Mouse (Mus musculus): ENCODE measurements around the gene Senp2. TPM values are rescaled to one million over a fixed set of nuclear protein-coding genes. Genes with fewer than 3 reads are reported as not detected.

The Senp2 gene
- 7.1 and 8.2 TPM in 2 replicates for polyA plus RNA-seq (2012; rRNA removed)

DNA sequence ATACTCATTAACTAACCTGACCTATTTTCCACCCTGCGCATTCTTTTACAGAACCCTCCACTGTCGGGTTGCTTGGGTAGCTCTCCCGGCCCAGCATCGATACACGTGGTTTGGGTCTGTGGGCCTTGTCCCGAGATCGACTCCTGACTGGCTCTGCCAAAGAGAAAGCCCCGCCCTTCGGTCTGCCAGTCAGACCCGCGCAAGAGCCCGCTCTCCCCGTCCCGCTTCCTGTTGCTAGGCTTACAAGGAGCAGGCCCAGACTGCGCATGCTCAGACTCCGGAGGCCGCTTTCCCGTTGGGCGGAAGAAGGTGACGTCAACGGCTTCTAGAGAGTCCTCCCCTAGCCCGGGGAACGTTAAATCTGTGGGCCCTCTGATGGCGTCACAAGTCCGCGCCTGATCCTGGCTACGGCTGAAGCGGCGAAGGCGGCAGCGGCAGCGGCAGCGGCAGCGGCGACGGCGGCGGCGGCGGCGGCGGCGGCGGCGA, at the start of gene Senp2:
Gene Senp2 (plus strand): TSS at position 386 of the 486 bp plus-strand sequence.
- under 1% methylated on average over 45 of the region's 45 CpGs for WGBS

DNA sequence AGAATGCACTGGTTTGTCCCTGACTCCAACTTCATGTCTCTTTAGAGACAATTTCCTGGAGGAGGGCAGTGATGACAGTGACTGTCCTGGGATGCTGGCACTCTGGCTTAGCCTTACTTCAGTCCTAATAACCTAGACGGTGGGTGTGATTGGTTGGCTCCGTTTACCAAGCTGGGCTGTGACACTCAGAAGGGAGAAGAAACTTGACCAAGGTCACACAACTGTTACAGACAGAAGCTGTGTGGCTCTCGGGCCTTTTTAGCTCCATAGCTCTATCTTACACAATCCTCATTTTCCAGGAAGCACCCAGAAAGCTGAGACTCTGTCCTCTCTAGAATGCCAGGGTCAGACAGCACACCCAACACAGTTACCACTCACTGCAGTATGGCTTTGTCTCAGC, 43.7 kb upstream of the Senp2 start:
- WGBS = 72% methylated on average over 3 of the region's 3 CpGs
- DNase-seq = no peak
- TF ChIP-seq CTCF (conservative IDR thresholded peaks at IDR 0.05; ENCODE audit: insufficient read depth, insufficient read length, low read depth, low read length) (no peak), POLR2A (IDR thresholded peaks at IDR 0.05; ENCODE audit: low read depth, low read length) (no peak)

More for the DNA sequence above, at the start of gene Senp2:
- no peaks in the 10 kb centered on the region for H3K36me3 ChIP-seq (ENCODE audit: control insufficient read depth, insufficient read depth, low read length)
- H3K27me3 ChIP-seq (replicated peaks; ENCODE audit: control insufficient read depth, insufficient read depth, low read length) = no peaks in the 10 kb centered on the region
- TF ChIP-seq POLR2A (IDR thresholded peaks at IDR 0.05; ENCODE audit: low read depth, low read length) = peak; percentile 17
- TF ChIP-seq CTCF (conservative IDR thresholded peaks at IDR 0.05; ENCODE audit: insufficient read depth, insufficient read length, low read depth, low read length) = no peak
- H3K27ac ChIP-seq (ENCODE audit: insufficient read depth, low read depth, low read length) = 0 out of 2 replicates have a peak within 1 kb of the TSS, but pooled peaks have one; percentile 60
- peaks cover 4% of the 10 kb centered on the region; the same call in 1 of the 2 replicates for H3K4me1 ChIP-seq (ENCODE audit: control insufficient read depth, insufficient read depth, low read length)
- H3K4me3 ChIP-seq (ENCODE audit: insufficient read depth, low read depth, low read length) = peak within 1 kb of the TSS; percentile 99
- peak; percentile 100 for DNase-seq

DNA sequence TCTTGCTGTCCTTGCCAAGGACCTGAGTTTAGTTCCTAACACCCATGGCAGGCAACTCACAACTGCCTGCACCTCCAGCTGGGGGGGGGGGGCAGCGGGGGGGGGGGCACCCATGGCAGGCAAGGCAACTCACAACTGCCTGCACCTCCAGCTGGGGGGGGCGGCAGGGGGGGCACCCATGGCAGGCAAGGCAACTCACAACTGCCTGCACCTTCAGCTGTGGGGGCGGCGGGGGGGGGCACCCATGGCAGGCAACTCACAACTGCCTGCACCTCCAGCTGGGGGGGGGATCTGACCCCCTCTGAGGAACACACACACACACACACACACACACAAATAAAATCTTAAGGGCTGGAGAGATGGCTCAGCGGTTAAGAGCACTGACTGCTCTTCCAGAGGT, 39.4 kb upstream of the Senp2 start:
- no peaks in the 10 kb centered on the region for H3K4me1 ChIP-seq (ENCODE audit: control insufficient read depth, insufficient read depth, low read length)
- no peak for DNase-seq
- WGBS = 72% methylated on average over 5 of the region's 5 CpGs
- H3K27me3 ChIP-seq (replicated peaks; ENCODE audit: control insufficient read depth, insufficient read depth, low read length) = no peaks in the 10 kb centered on the region
- no peak overlapping the region for H3K4me3 ChIP-seq (ENCODE audit: insufficient read depth, low read depth, low read length)
- no peak overlapping the region for H3K27ac ChIP-seq (ENCODE audit: insufficient read depth, low read depth, low read length)
- H3K36me3 ChIP-seq (ENCODE audit: control insufficient read depth, insufficient read depth, low read length) = no peaks in the 10 kb centered on the region
- TF ChIP-seq CTCF (conservative IDR thresholded peaks at IDR 0.05; ENCODE audit: insufficient read depth, insufficient read length, low read depth, low read length) (no peak), POLR2A (IDR thresholded peaks at IDR 0.05; ENCODE audit: low read depth, low read length) (no peak)

More for the DNA sequence above, 43.7 kb upstream of the Senp2 start:
- Histone ChIP-seq H3K27ac (ENCODE audit: insufficient read depth, low read depth, low read length) (no peak overlapping the region), H3K4me1 (ENCODE audit: control insufficient read depth, insufficient read depth, low read length) (no peaks in the 10 kb centered on the region), H3K4me3 (ENCODE audit: insufficient read depth, low read depth, low read length) (no peak overlapping the region), H3K36me3 (ENCODE audit: control insufficient read depth, insufficient read depth, low read length) (no peaks in the 10 kb centered on the region), H3K27me3 (replicated peaks; ENCODE audit: control insufficient read depth, insufficient read depth, low read length) (no peaks in the 10 kb centered on the region)

DNA sequence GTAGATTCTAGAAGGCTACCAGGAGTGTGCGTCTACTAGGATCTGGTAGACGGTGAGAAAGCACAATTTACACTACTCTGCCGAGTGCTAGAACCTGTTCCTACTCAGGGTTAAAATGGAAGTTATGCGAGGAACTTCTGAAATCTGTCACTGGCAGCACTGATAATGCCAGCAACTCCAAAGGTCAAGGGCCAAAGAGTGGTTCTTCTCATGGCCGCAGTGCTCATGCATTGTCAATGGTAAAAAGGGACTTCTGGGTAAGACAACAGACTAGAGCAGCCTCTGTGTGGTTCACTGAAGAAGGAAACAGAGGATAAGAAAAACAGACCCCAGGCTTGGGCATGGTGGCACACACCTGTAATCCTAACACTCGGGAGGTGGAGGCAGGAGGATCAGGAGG, 38.7 kb upstream of the Senp2 start:
- WGBS = 83% methylated on average over 6 of the region's 6 CpGs
- no peak for DNase-seq
- no peaks in the 10 kb centered on the region for H3K36me3 ChIP-seq (ENCODE audit: control insufficient read depth, insufficient read depth, low read length)
- no peak overlapping the region for H3K4me3 ChIP-seq (ENCODE audit: insufficient read depth, low read depth, low read length)
- H3K27me3 ChIP-seq (replicated peaks; ENCODE audit: control insufficient read depth, insufficient read depth, low read length) = no peaks in the 10 kb centered on the region
- H3K4me1 ChIP-seq (ENCODE audit: control insufficient read depth, insufficient read depth, low read length) = no peaks in the 10 kb centered on the region
- TF ChIP-seq POLR2A (IDR thresholded peaks at IDR 0.05; ENCODE audit: low read depth, low read length) (no peak), CTCF (conservative IDR thresholded peaks at IDR 0.05; ENCODE audit: insufficient read depth, insufficient read length, low read depth, low read length) (no peak)
- no peak overlapping the region for H3K27ac ChIP-seq (ENCODE audit: insufficient read depth, low read depth, low read length)

DNA sequence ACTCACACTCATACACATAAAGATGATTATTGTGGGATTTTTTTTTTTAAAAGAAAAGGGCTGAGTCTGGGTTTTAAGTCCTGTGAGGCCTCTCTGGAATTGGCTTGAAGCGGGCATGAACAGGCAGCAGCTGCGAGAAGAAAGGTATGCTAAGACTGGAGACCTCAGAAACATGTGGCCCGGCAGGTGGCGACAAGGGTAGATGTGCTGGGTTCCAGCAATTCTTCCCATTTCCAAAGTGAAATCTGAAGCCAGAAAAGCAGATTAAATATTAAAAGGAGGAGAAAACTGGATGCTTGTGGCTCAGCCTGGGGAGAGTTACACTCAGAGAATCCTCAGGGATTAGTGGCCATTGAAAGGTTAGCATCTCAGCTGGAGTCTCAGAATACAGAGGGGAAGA, 37.8 kb upstream of the Senp2 start:
- Histone ChIP-seq H3K4me3 (ENCODE audit: insufficient read depth, low read depth, low read length) (no peak overlapping the region), H3K4me1 (ENCODE audit: control insufficient read depth, insufficient read depth, low read length) (no peaks in the 10 kb centered on the region), H3K36me3 (ENCODE audit: control insufficient read depth, insufficient read depth, low read length) (no peaks in the 10 kb centered on the region), H3K27ac (ENCODE audit: insufficient read depth, low read depth, low read length) (no peak overlapping the region), H3K27me3 (replicated peaks; ENCODE audit: control insufficient read depth, insufficient read depth, low read length) (no peaks in the 10 kb centered on the region)
- WGBS = 71% methylated on average over 4 of the region's 4 CpGs
- no peak for DNase-seq
- no peak for TF ChIP-seq CTCF (conservative IDR thresholded peaks at IDR 0.05; ENCODE audit: insufficient read depth, insufficient read length, low read depth, low read length)
- no peak for TF ChIP-seq POLR2A (IDR thresholded peaks at IDR 0.05; ENCODE audit: low read depth, low read length)

DNA sequence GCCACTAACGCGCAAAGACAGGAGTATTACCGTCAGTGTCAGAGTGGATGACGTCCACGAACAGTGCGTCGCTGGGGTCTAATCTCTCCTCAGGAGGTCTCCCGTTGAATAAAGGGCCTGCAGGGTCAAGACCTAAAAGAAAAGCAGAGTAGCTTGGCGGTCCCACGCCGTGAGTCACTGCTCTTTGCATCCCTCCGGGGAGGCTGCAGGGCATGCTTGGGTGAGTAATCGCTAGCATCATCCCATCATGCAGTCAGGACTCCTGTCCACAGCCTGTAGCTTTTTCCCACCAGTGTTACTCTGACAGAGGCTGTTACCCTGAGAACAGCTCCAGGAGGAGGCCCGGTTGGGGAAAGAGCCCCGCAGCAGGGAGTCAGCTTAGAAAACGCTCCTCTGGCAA, 33.1 kb upstream of the Senp2 start:
- no peaks in the 10 kb centered on the region for H3K36me3 ChIP-seq (ENCODE audit: control insufficient read depth, insufficient read depth, low read length)
- no peak overlapping the region for H3K4me3 ChIP-seq (ENCODE audit: insufficient read depth, low read depth, low read length)
- 8% methylated on average over 16 of the region's 16 CpGs for WGBS
- H3K27me3 ChIP-seq (replicated peaks; ENCODE audit: control insufficient read depth, insufficient read depth, low read length) = no peaks in the 10 kb centered on the region
- TF ChIP-seq POLR2A (IDR thresholded peaks at IDR 0.05; ENCODE audit: low read depth, low read length) = no peak
- no peaks in the 10 kb centered on the region for H3K4me1 ChIP-seq (ENCODE audit: control insufficient read depth, insufficient read depth, low read length)
- no peak overlapping the region for H3K27ac ChIP-seq (ENCODE audit: insufficient read depth, low read depth, low read length)
- no peak for DNase-seq

DNA sequence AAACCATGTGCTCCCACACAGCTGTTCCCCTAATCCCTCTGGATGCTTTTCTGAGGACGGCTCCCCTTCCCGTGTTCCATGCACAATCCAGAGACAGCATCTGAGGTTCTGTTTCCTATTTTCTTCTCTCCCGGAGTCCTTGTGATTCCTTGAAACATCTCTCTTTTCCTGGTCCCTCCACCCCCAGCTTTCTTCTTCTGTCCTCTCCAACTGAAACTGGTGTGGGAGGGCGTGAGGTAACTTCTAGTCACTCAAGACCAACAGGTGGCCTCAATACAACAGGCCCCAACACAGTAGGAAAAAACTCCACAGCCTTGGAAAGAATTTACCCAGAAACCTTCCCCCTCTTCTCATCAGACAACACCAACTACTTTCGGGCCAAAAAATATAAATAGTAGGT, 31.9 kb upstream of the Senp2 start:
- TF ChIP-seq POLR2A (IDR thresholded peaks at IDR 0.05; ENCODE audit: low read depth, low read length) (no peak), CTCF (conservative IDR thresholded peaks at IDR 0.05; ENCODE audit: insufficient read depth, insufficient read length, low read depth, low read length) (no peak)
- Histone ChIP-seq H3K27me3 (replicated peaks; ENCODE audit: control insufficient read depth, insufficient read depth, low read length) (no peaks in the 10 kb centered on the region), H3K4me3 (ENCODE audit: insufficient read depth, low read depth, low read length) (no peak overlapping the region), H3K36me3 (ENCODE audit: control insufficient read depth, insufficient read depth, low read length) (no peaks in the 10 kb centered on the region), H3K27ac (ENCODE audit: insufficient read depth, low read depth, low read length) (no peak overlapping the region), H3K4me1 (ENCODE audit: control insufficient read depth, insufficient read depth, low read length) (no peaks in the 10 kb centered on the region)
- DNase-seq = no peak
- 83% methylated on average over 5 of the region's 5 CpGs for WGBS
